ENCODE assay signal across 8 mouse cellular contexts in the genomic region with DNA sequence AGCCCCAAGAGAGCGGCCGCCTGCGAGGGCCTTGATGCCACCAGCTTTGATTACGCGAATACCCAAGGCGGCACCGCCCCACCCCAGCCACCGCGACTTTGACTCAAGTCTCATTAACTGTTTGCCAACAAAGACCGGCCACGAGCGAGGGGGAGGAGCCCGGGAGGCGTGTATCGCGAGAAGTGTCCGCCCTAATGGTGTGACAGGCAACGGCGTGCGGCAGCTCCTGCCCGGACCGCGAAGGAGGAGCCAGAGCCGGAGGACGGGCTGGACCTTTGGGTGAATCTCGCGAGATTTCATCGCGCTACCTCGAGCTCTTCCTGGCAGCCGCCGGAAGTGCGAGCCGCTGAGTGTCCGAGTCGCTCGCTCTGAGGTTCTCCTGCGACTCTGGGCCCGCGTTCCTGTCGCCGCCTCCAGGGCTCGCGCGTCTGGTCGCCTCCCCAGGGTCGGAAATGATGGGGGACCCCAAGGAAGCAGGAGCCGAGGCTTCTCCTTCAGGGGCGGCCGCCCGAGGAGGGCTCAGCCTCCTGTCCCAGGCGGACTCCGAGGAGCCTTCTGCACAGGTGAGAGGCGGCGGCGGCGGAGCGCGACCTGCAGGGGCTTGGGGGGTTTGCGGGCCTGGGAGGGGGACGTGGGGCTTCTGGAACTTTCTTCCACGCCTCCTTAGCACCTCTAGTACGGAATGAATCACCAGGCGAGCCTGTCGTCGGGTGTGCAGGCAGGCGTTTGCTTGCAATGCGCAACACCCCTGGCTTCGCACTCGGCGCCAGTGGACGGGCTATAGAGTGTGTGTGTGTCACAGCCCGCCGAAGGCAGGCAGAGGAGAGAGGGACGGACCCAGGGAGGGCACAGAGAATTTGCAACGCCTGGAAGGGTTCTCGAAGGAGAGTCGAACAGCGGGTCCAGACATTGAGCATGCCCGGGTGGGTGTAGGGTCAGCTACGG. TPM values are rescaled to one million over a fixed set of nuclear protein-coding genes. Genes with fewer than 3 reads are reported as not detected.
DNase-seq lines count a peak whose midpoint lies in the region; ATAC-seq and TF ChIP-seq lines count a peak whose summit lies in the region.

Edrf1 (plus strand) TSS at position 183 of the 945 bp plus-strand sequence.

- H3K4me1 ChIP-seq in MEL (ENCODE audit: control insufficient read depth in 1 of 2, insufficient read depth in 2 of 2, low read length in 2 of 2) = peaks cover 0 to 9% of the 10 kb centered on the region in 2 experiments; a peak in 1 of 4 replicates
- no peaks in the 10 kb centered on the region; the same call in 1 of the 2 replicates for H3K4me1 ChIP-seq in cerebellum, adult 2 months (ENCODE audit: control insufficient read depth, insufficient read depth, low read length)
- H3K4me1 ChIP-seq in forebrain, postnatal 0 days (ENCODE audit: insufficient read depth) = no peaks in the 10 kb centered on the region
- H3K4me1 ChIP-seq in lung, embryonic 15.5 days = peaks cover 11% of the 10 kb centered on the region

- TF ChIP-seq CTCF in MEL (IDR thresholded peaks at IDR 0.05 in 2 of 3, conservative IDR thresholded peaks at IDR 0.05 in 1 of 3; ENCODE audit: control insufficient read depth in 1 of 3, insufficient read depth in 1 of 3, low read depth in 2 of 3, low read length in 3 of 3, poor library complexity in 1 of 3, severe bottlenecking in 1 of 3) = no peak
- TF ChIP-seq CTCF in cerebellum, adult 2 months (IDR thresholded peaks at IDR 0.05; ENCODE audit: borderline replicate concordance, insufficient read depth, low read depth, low read length) = no peak
- peak; percentile 5; the same call in 1 of the 2 replicates for TF ChIP-seq CTCF in forebrain, postnatal 0 days (IDR thresholded peaks at IDR 0.05; ENCODE audit: low read depth)

- peak within 1 kb of the TSS; percentile 72 for H3K27ac ChIP-seq in MEL (ENCODE audit: control insufficient read depth, low read depth, low read length)
- H3K27ac ChIP-seq in cerebellum, adult 2 months (ENCODE audit: insufficient read depth, low read length) = peak within 1 kb of the TSS; percentile 50
- H3K27ac ChIP-seq in forebrain, postnatal 0 days (ENCODE audit: low read depth, low read length) = peak within 1 kb of the TSS; percentile 85
- peak within 1 kb of the TSS; percentile 90 for H3K27ac ChIP-seq in lung, embryonic 15.5 days

- H3K36me3 ChIP-seq in MEL (ENCODE audit: control insufficient read depth in 1 of 2, insufficient read depth in 2 of 2, low read length in 2 of 2) = peaks cover 6 to 12% of the 10 kb centered on the region in 2 experiments
- peaks cover 20% of the 10 kb centered on the region for H3K36me3 ChIP-seq in forebrain, postnatal 0 days (ENCODE audit: insufficient read depth)
- peaks cover 25% of the 10 kb centered on the region for H3K36me3 ChIP-seq in lung, embryonic 15.5 days

- H3K79me2 ChIP-seq in MEL (ENCODE audit: control insufficient read depth, insufficient read depth, low read length, poor library complexity) = peaks cover 16% of the 10 kb centered on the region

- H3K4me3 ChIP-seq in MEL (ENCODE audit: control insufficient read depth in 1 of 2, insufficient read depth in 1 of 2, low read depth in 2 of 2, low read length in 2 of 2) = peak within 1 kb of the TSS; percentile 82 to 94
- peak within 1 kb of the TSS; percentile 72 for H3K4me3 ChIP-seq in cerebellum, adult 2 months (replicated peaks; ENCODE audit: insufficient read depth, low read depth, low read length)
- peak within 1 kb of the TSS; percentile 86 for H3K4me3 ChIP-seq in forebrain, postnatal 0 days (ENCODE audit: low read depth, low read length)
- H3K4me3 ChIP-seq in lung, embryonic 15.5 days = peak within 1 kb of the TSS; percentile 92

- TF ChIP-seq RAD21 in MEL (IDR thresholded peaks at IDR 0.05; ENCODE audit: low read depth, low read length) = no peak

- H3K4me2 ChIP-seq in forebrain, postnatal 0 days (ENCODE audit: low read depth) = peak within 1 kb of the TSS; percentile 81
- peak within 1 kb of the TSS; percentile 85 for H3K4me2 ChIP-seq in lung, embryonic 15.5 days

- no peaks in the 10 kb centered on the region for H3K27me3 ChIP-seq in MEL (ENCODE audit: control insufficient read depth in 1 of 2, insufficient read depth in 2 of 2, low read length in 2 of 2)
- H3K27me3 ChIP-seq in cerebellum, adult 2 months (ENCODE audit: control insufficient read depth, insufficient read depth, low read length) = no peaks in the 10 kb centered on the region
- no peaks in the 10 kb centered on the region for H3K27me3 ChIP-seq in forebrain, postnatal 0 days (ENCODE audit: insufficient read depth, low read length)
- H3K27me3 ChIP-seq in lung, embryonic 15.5 days = no peaks in the 10 kb centered on the region

- peak; percentile 97 for ATAC-seq in forebrain, postnatal 0 days
- ATAC-seq in lung, embryonic 15.5 days (ENCODE audit: borderline replicate concordance, extremely low read depth, low FRiP score, low TSS enrichment) = peak; percentile 99

- H3K9me3 ChIP-seq in MEL (replicated peaks; ENCODE audit: insufficient read depth, low read length) = no peaks in the 10 kb centered on the region
- H3K9me3 ChIP-seq in forebrain, postnatal 0 days (ENCODE audit: low read length) = no peaks in the 10 kb centered on the region
- H3K9me3 ChIP-seq in lung, embryonic 15.5 days = no peaks in the 10 kb centered on the region

- H3K9ac ChIP-seq in MEL (ENCODE audit: control insufficient read depth, low read depth, low read length, poor library complexity, severe bottlenecking) = peak within 1 kb of the TSS; percentile 96
- peak within 1 kb of the TSS; percentile 86 for H3K9ac ChIP-seq in forebrain, postnatal 0 days
- peak within 1 kb of the TSS; percentile 95 for H3K9ac ChIP-seq in lung, embryonic 15.5 days

- TF ChIP-seq EP300 in MEL (IDR thresholded peaks at IDR 0.05; ENCODE audit: low read depth in 1 of 2, low read length in 2 of 2) = no peak; a peak in 1 of 4 replicates

- peak; percentile 65 to 91 for TF ChIP-seq POLR2A in MEL (IDR thresholded peaks at IDR 0.05; ENCODE audit: control insufficient read depth in 1 of 2, insufficient read depth in 1 of 2, low read depth in 1 of 2, low read length in 2 of 2, poor library complexity in 1 of 2)
- peak; percentile 82 for TF ChIP-seq POLR2A in cerebellum, adult 2 months (IDR thresholded peaks at IDR 0.05; ENCODE audit: borderline replicate concordance, insufficient read depth, low read length)

- peak; percentile 99 for DNase-seq in MEL (ENCODE audit: low read depth, low spot score)
- DNase-seq in cerebellum, adult 2 months = peak; percentile 94 to 98
- DNase-seq in forebrain, postnatal 0 days = peak; percentile 98
- DNase-seq in heart, postnatal 4 days = peak; percentile 98
- DNase-seq in layer of hippocampus, adult 8-10 months (ENCODE audit: low spot score in 2 of 2) = peak; percentile 97
- DNase-seq in ovary, adult 18-20 months (ENCODE audit: low spot score) = peak; percentile 98
- DNase-seq in thymus, postnatal 0 days (ENCODE audit: low spot score) = peak; percentile 94

- under 1% methylated on average over 81 of the region's 81 CpGs for WGBS in cerebellum, adult 2 months
- under 1% methylated on average over 77 of the region's 81 CpGs for WGBS in forebrain, postnatal 0 days
- under 1% methylated on average over 81 of the region's 81 CpGs for WGBS in lung, embryonic 15.5 days

TF ChIP-seq in MEL, 35 proteins besides CTCF, POLR2A, EP300 and RAD21 (continues in another document):
- TF ChIP-seq E2F4 (IDR thresholded peaks at IDR 0.05; ENCODE audit: borderline replicate concordance, low read depth, low read length) (no peak), POLR2AphosphoS2 (IDR thresholded peaks at IDR 0.05; ENCODE audit: low read length) (peak; percentile 82), TBP (IDR thresholded peaks at IDR 0.05; ENCODE audit: low read depth, low read length) (peak; percentile 78), MEF2A (IDR thresholded peaks at IDR 0.05; ENCODE audit: extremely low read depth, insufficient replicate concordance, low read depth, low read length, poor library complexity, severe bottlenecking) (no peak), CHD1 (IDR thresholded peaks at IDR 0.05; ENCODE audit: low read depth, low read length) (no peak), POLR2AphosphoS5 (IDR thresholded peaks at IDR 0.05; ENCODE audit: borderline replicate concordance, low read depth, low read length) (no peak), MAZ (IDR thresholded peaks at IDR 0.05; ENCODE audit: low read depth, low read length) (no peak), MXI1 (IDR thresholded peaks at IDR 0.05; ENCODE audit: low read depth, low read length) (peak; percentile 98), RCOR1 (IDR thresholded peaks at IDR 0.05; ENCODE audit: low read depth, low read length) (no peak), TCF12 (IDR thresholded peaks at IDR 0.05; ENCODE audit: low read depth, low read length) (peak; percentile 60; the same call in 1 of the 2 replicates), TAL1 (IDR thresholded peaks at IDR 0.05; ENCODE audit: low read length) (no peak), BHLHE40 (IDR thresholded peaks at IDR 0.05; ENCODE audit: borderline replicate concordance, low read depth, low read length) (no peak), GABPA (IDR thresholded peaks at IDR 0.05; ENCODE audit: low read depth, low read length) (no peak), USF2 (IDR thresholded peaks at IDR 0.05; ENCODE audit: borderline replicate concordance in 1 of 2, insufficient read depth in 1 of 2, low read depth in 1 of 2, low read length in 2 of 2) (no peak), ZMIZ1 (IDR thresholded peaks at IDR 0.05; ENCODE audit: low read depth, low read length) (peak; percentile 85), JUND (IDR thresholded peaks at IDR 0.05; ENCODE audit: low read depth, low read length) (no peak), USF1 (IDR thresholded peaks at IDR 0.05; ENCODE audit: low read depth, low read length) (no peak), SMC3 (IDR thresholded peaks at IDR 0.05; ENCODE audit: low read depth, low read length) (no peak), ELF1 (IDR thresholded peaks at IDR 0.05; ENCODE audit: low read depth, low read length) (peak; percentile 89), MAFK (IDR thresholded peaks at IDR 0.05; ENCODE audit: borderline replicate concordance, low read depth, low read length) (no peak)

RNA-seq across cellular contexts. Expression of gene Edrf1, which starts in this region (rescaled TPM):
- total RNA-seq in MEL (2012; rRNA removed) = 26.5 and 28.1 TPM in 2 replicates
- polyA plus RNA-seq in MEL (2012; ENCODE audit: insufficient read depth in 1 of 2, insufficient read length in 2 of 2, low read depth in 1 of 2, low replicate concordance in 2 of 2, missing spikeins in 1 of 2) = 100 to 1,000 TPM in 1 of 2 experiments, 10 to 100 TPM in 1; 17.8 to 104 TPM
- 26.3 and 28.3 TPM in 2 replicates for polyA plus RNA-seq in cerebellum, adult 2 months (2012; rRNA removed)
- 27.8 and 29.5 TPM in 2 replicates for total RNA-seq in forebrain, postnatal 0 days (2014; rRNA removed)
- 5.8 and 10.5 TPM in 2 replicates for polyA plus RNA-seq in forebrain, postnatal 0 days (2015; fragmentation: Nextera tagmentation; extraction: Ambion mirVana)
- 10 to 100 TPM; 10.9 to 13.0 TPM for total RNA-seq in heart, postnatal 4 days (2021)
- total RNA-seq in layer of hippocampus, adult 8-10 months (2022) = 10 to 100 TPM; 24.3 to 38.6 (median 30.7) TPM
- 18.6 and 18.9 TPM in 2 replicates for polyA plus RNA-seq in lung, embryonic 15.5 days (2015; fragmentation: Nextera tagmentation; extraction: Ambion mirVana)
- 17.6 and 18.7 TPM in 2 replicates for polyA plus RNA-seq in thymus, postnatal 0 days (2015; fragmentation: Nextera tagmentation; extraction: Ambion mirVana)

Comparison
In these comparisons a context has a peak if more than half of its experiments do, and no peak if none do; other contexts are left out.
1. Peak in every context shown above with its lines: DNase-seq, ATAC-seq, H3K4me3 ChIP-seq and H3K27ac ChIP-seq.